Mouse (Mus musculus): ENCODE data around the gene Igsf8.

DNA sequence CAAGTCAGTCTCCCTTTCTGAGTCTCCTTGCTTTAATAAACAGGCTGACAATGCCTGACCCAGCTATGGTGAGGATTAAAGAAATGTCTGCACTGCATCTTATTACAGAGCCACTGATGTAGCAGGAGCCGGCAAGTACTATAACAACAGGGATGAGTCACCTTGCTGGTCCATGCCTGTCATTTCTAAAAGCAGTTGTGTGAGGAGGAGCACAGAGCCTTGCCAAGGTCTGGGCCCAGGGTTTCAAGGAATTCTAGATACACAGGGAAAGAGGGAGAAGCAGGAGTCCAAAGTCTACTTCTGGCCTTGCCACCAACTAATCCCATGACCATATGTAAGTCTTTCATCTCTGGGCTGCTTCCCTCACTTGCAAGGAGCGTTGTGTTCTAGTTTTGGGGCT lies 31.4 kb downstream of the Igsf8 start:
- TF ChIP-seq CTCF (IDR thresholded peaks at IDR 0.05; ENCODE audit: extremely low read depth, insufficient read depth, insufficient read length, insufficient replicate concordance) (no peak), POLR2A (IDR thresholded peaks at IDR 0.05; ENCODE audit: low read depth, low read length) (no peak)
